ENCODE assay signal across 8 mouse cellular contexts in genomic region chr2:52072491-52073140, GRCm38 (mm10). TPM values are rescaled to one million over a fixed set of nuclear protein-coding genes. Genes with fewer than 3 reads are reported as not detected.
DNase-seq lines count a peak whose midpoint lies in the region; ATAC-seq lines count a peak whose summit lies in the region.

Rif1 (plus strand) TSS chr2:52072832.

- H3K9me3 ChIP-seq in intestine, embryonic 15.5 days: no peaks in the 10 kb centered on the region

- H3K36me3 ChIP-seq in intestine, embryonic 15.5 days: 0 out of 2 replicates have a peak, but pooled peaks cover 5% of the 10 kb centered on the region

- peak within 1 kb of the TSS; percentile 98 for H3K9ac ChIP-seq in intestine, embryonic 15.5 days

- intact Hi-C loops in left cerebral cortex, postnatal 14 days (cut with DNase I): loop anchor here (2.0 to 5.0 kb wide), 2 partner anchors 100 to 138 kb away; partner anchors contain the start of genes Nmi and Rbm43

- peak within 1 kb of the TSS; percentile 88 for H3K27ac ChIP-seq in intestine, embryonic 15.5 days

- ATAC-seq in intestine, embryonic 15.5 days: peak; percentile 98
- peak; percentile 82 for ATAC-seq in megakaryocyte-erythroid progenitor cell, adult 5-6 weeks (replicated peaks; ENCODE audit: low FRiP score, low TSS enrichment, poor library complexity, severe bottlenecking)

- H3K27me3 ChIP-seq in intestine, embryonic 15.5 days (replicated peaks): no peaks in the 10 kb centered on the region

- H3K4me3 ChIP-seq in intestine, embryonic 15.5 days (replicated peaks): peak within 1 kb of the TSS; percentile 98

- WGBS in intestine, embryonic 15.5 days: under 1% methylated on average over 62 of the region's 72 CpGs

- peak; percentile 87 to 90 for DNase-seq in adrenal gland, adult 18-20 months (ENCODE audit: low spot score in 2 of 2)
- peak; percentile 95 for DNase-seq in embryo, embryonic 11 days
- peak; percentile 88 for DNase-seq in gastrocnemius, postnatal 25 days
- DNase-seq in left cerebral cortex, postnatal 14 days (ENCODE audit: low spot score in 2 of 2): peak; percentile 59 to 79
- peak; percentile 80 for DNase-seq in right cerebral cortex, postnatal 14 days
- peak; percentile 80 to 86 for DNase-seq in urinary bladder, postnatal 36 days (ENCODE audit: low spot score in 2 of 2)

- peak within 1 kb of the TSS; percentile 73 for H3K4me2 ChIP-seq in intestine, embryonic 15.5 days (replicated peaks)

- 0 out of 2 replicates have a peak, but pooled peaks cover 3% of the 10 kb centered on the region for H3K4me1 ChIP-seq in intestine, embryonic 15.5 days (replicated peaks)

RNA-seq across cellular contexts. Expression of gene Rif1, which starts in this region (rescaled TPM):
- 10 to 100 TPM; 29.1 to 34.4 TPM for total RNA-seq in adrenal gland, adult 18-20 months (2021)
- total RNA-seq in gastrocnemius, postnatal 25 days (2021): 10 to 100 TPM in 1 of 2 experiments, 1 to 10 TPM in 1; 9.0 to 10.4 TPM
- polyA plus RNA-seq in intestine, embryonic 15.5 days (2015; fragmentation: Nextera tagmentation; extraction: Ambion mirVana): 26.9 and 28.7 TPM in 2 replicates
- total RNA-seq in left cerebral cortex, postnatal 14 days (2021): 10 to 100 TPM; 22.1 to 23.4 TPM
- total RNA-seq in megakaryocyte-erythroid progenitor cell, adult 5-6 weeks (2014; fragmentation: Nextera tagmentation): 116 and 148 TPM in 2 replicates
- 166 and 170 TPM in 2 replicates for total RNA-seq in megakaryocyte-erythroid progenitor cell, adult 5-6 weeks (2017)

Comparison
In these comparisons a context has a peak if more than half of its experiments do, and no peak if none do; other contexts are left out.
1. Peak in every context shown above with its lines: DNase-seq, ATAC-seq, H3K4me3 ChIP-seq and H3K27ac ChIP-seq.